Mouse (Mus musculus): Measurements from ENCODE around the gene Rassf10. TPM values are rescaled to one million over a fixed set of nuclear protein-coding genes. Genes with fewer than 3 reads are reported as not detected.

Gene Rassf10
- polyA plus RNA-seq, 1 experiment from 2014 or later = 6.8 TPM

GRCm38 (mm10) chr7:112983316-112983715 is 29.6 kb downstream of the Rassf10 start:
- Histone ChIP-seq H3K4me2 (replicated peaks; ENCODE audit: low read depth) (no peak overlapping the region), H3K4me1 (replicated peaks; ENCODE audit: control insufficient read depth, insufficient read depth) (peaks cover 2% of the 10 kb centered on the region), H3K27ac (replicated peaks) (no peak overlapping the region; the same call in 1 of the 2 replicates), H3K27me3 (ENCODE audit: control insufficient read depth, insufficient read depth, low read length) (no peaks in the 10 kb centered on the region), H3K4me3 (ENCODE audit: low read depth, low read length) (no peak overlapping the region), H3K9me3 (ENCODE audit: control insufficient read depth, low read length) (no peaks in the 10 kb centered on the region), H3K36me3 (ENCODE audit: control insufficient read depth, insufficient read depth, low read length) (no peaks in the 10 kb centered on the region), H3K9ac (ENCODE audit: low read length) (no peak overlapping the region)
- no peak for DNase-seq (ENCODE audit: low spot score)
- ATAC-seq (ENCODE audit: low FRiP score, low TSS enrichment) = 0 out of 2 replicates have a peak, but pooled peaks have one; percentile 24
- 22% methylated on average over 5 of the region's 5 CpGs for WGBS
- no peak for TF ChIP-seq EP300 (optimal IDR thresholded peaks at IDR 0.05)
- TF ChIP-seq CTCF (IDR thresholded peaks at IDR 0.05; ENCODE audit: low read depth) = no peak

GRCm38 (mm10) chr7:112984704-112985577 is 31.2 kb downstream of the Rassf10 start:
- 25% methylated on average over 17 of the region's 17 CpGs for WGBS
- H3K27me3 ChIP-seq (ENCODE audit: control insufficient read depth, insufficient read depth, low read length) = no peaks in the 10 kb centered on the region
- ATAC-seq (ENCODE audit: low FRiP score, low TSS enrichment) (peak; percentile 75), DNase-seq (ENCODE audit: low spot score) (no peak)
- peaks cover 2% of the 10 kb centered on the region for H3K4me1 ChIP-seq (replicated peaks; ENCODE audit: control insufficient read depth, insufficient read depth)
- H3K4me2 ChIP-seq (replicated peaks; ENCODE audit: low read depth) = no peak overlapping the region
- TF ChIP-seq CTCF (IDR thresholded peaks at IDR 0.05; ENCODE audit: low read depth) (no peak), EP300 (optimal IDR thresholded peaks at IDR 0.05) (no peak)
- H3K36me3 ChIP-seq (ENCODE audit: control insufficient read depth, insufficient read depth, low read length) = no peaks in the 10 kb centered on the region
- H3K4me3 ChIP-seq (ENCODE audit: low read depth, low read length) = no peak overlapping the region
- no peaks in the 10 kb centered on the region for H3K9me3 ChIP-seq (ENCODE audit: control insufficient read depth, low read length)
- no peak overlapping the region for H3K9ac ChIP-seq (ENCODE audit: low read length)
- H3K27ac ChIP-seq (replicated peaks) = peak overlapping the region; percentile 69; the same call in 1 of the 2 replicates

GRCm38 (mm10) chr7:112985578-112985949 is 31.8 kb downstream of the Rassf10 start:
- H3K9me3 ChIP-seq (ENCODE audit: control insufficient read depth, low read length) = no peaks in the 10 kb centered on the region
- DNase-seq (ENCODE audit: low spot score) (peak; percentile 39), ATAC-seq (ENCODE audit: low FRiP score, low TSS enrichment) (peak; percentile 60; the same call in 1 of the 2 replicates)
- H3K27ac ChIP-seq (replicated peaks) = peak overlapping the region; percentile 69
- H3K4me1 ChIP-seq (replicated peaks; ENCODE audit: control insufficient read depth, insufficient read depth) = peaks cover 2% of the 10 kb centered on the region
- no peak overlapping the region for H3K9ac ChIP-seq (ENCODE audit: low read length)
- H3K4me2 ChIP-seq (replicated peaks; ENCODE audit: low read depth) = no peak overlapping the region
- no peak overlapping the region for H3K4me3 ChIP-seq (ENCODE audit: low read depth, low read length)
- WGBS = 47% methylated on average over 8 of the region's 8 CpGs
- TF ChIP-seq EP300 (optimal IDR thresholded peaks at IDR 0.05) = no peak
- no peak for TF ChIP-seq CTCF (IDR thresholded peaks at IDR 0.05; ENCODE audit: low read depth)
- H3K27me3 ChIP-seq (ENCODE audit: control insufficient read depth, insufficient read depth, low read length) = no peaks in the 10 kb centered on the region
- H3K36me3 ChIP-seq (ENCODE audit: control insufficient read depth, insufficient read depth, low read length) = no peaks in the 10 kb centered on the region

DNA sequence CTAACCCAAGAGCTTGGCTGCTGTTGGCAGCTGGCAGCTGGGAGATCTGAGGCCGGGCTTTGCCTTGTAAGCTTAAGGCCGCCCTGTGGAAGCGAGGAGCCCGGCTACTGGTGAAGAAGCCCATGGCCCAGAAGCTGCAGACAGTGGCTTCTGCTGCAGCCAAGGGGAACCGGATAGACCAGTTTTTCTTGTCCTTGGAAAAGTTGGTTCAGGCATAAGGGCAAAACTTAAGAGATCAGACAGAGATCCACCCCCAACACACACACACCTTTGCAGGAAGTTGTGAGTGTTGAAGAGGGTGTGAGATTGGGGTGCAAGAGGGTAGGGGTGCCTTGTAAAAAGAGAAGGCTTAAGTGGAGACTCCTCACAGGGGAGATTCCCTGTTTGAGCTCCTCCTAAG is 39.2 kb downstream of the Rassf10 start:
- DNase-seq (ENCODE audit: low spot score) (peak; percentile 36), ATAC-seq (ENCODE audit: low FRiP score, low TSS enrichment) (no peak)
- H3K27ac ChIP-seq (replicated peaks) = no peak overlapping the region
- H3K4me3 ChIP-seq (ENCODE audit: low read depth, low read length) = no peak overlapping the region
- H3K4me1 ChIP-seq (replicated peaks; ENCODE audit: control insufficient read depth, insufficient read depth) = no peaks in the 10 kb centered on the region
- H3K4me2 ChIP-seq (replicated peaks; ENCODE audit: low read depth) = no peak overlapping the region
- no peaks in the 10 kb centered on the region for H3K36me3 ChIP-seq (ENCODE audit: control insufficient read depth, insufficient read depth, low read length)
- no peak for TF ChIP-seq EP300 (optimal IDR thresholded peaks at IDR 0.05)
- TF ChIP-seq CTCF (IDR thresholded peaks at IDR 0.05; ENCODE audit: low read depth) = no peak
- H3K9me3 ChIP-seq (ENCODE audit: control insufficient read depth, low read length) = no peaks in the 10 kb centered on the region
- H3K27me3 ChIP-seq (ENCODE audit: control insufficient read depth, insufficient read depth, low read length) = no peaks in the 10 kb centered on the region
- WGBS = 49% methylated on average over 5 of the region's 5 CpGs
- H3K9ac ChIP-seq (ENCODE audit: low read length) = no peak overlapping the region

- Histone ChIP-seq H3K27me3 (ENCODE audit: control insufficient read depth, insufficient read depth, low read length) (no peaks in the 10 kb centered on the region), H3K4me2 (replicated peaks; ENCODE audit: low read depth) (no peak overlapping the region), H3K4me1 (replicated peaks; ENCODE audit: control insufficient read depth, insufficient read depth) (no peaks in the 10 kb centered on the region), H3K36me3 (ENCODE audit: control insufficient read depth, insufficient read depth, low read length) (no peaks in the 10 kb centered on the region), H3K9me3 (ENCODE audit: control insufficient read depth, low read length) (no peaks in the 10 kb centered on the region), H3K4me3 (ENCODE audit: low read depth, low read length) (no peak overlapping the region), H3K27ac (replicated peaks) (no peak overlapping the region), H3K9ac (ENCODE audit: low read length) (no peak overlapping the region)
- TF ChIP-seq CTCF (IDR thresholded peaks at IDR 0.05; ENCODE audit: low read depth) = no peak
- TF ChIP-seq EP300 (optimal IDR thresholded peaks at IDR 0.05) = no peak
- ATAC-seq (ENCODE audit: low FRiP score, low TSS enrichment) (no peak), DNase-seq (ENCODE audit: low spot score) (no peak)
- WGBS = 71% methylated on average over 3 of the region's 3 CpGs
These were observed 49.9 kb downstream of the Rassf10 start for GRCm38 (mm10) chr7:113003565-113004255.

- 74% methylated on average over 6 of the region's 6 CpGs for WGBS
- Histone ChIP-seq H3K36me3 (ENCODE audit: control insufficient read depth, insufficient read depth, low read length) (no peaks in the 10 kb centered on the region), H3K27me3 (ENCODE audit: control insufficient read depth, insufficient read depth, low read length) (no peaks in the 10 kb centered on the region), H3K4me1 (replicated peaks; ENCODE audit: control insufficient read depth, insufficient read depth) (no peaks in the 10 kb centered on the region), H3K9me3 (ENCODE audit: control insufficient read depth, low read length) (no peaks in the 10 kb centered on the region), H3K9ac (ENCODE audit: low read length) (no peak overlapping the region), H3K4me2 (replicated peaks; ENCODE audit: low read depth) (no peak overlapping the region), H3K4me3 (ENCODE audit: low read depth, low read length) (no peak overlapping the region), H3K27ac (replicated peaks) (no peak overlapping the region)
- no peak for ATAC-seq (ENCODE audit: low FRiP score, low TSS enrichment)
- TF ChIP-seq EP300 (optimal IDR thresholded peaks at IDR 0.05) = no peak
- no peak for TF ChIP-seq CTCF (IDR thresholded peaks at IDR 0.05; ENCODE audit: low read depth)
- no peak for DNase-seq (ENCODE audit: low spot score)
These were observed 52.0 kb downstream of the Rassf10 start for GRCm38 (mm10) chr7:113005726-113006125.

Measured in stomach, postnatal 0 days (tissue).